Comparison of ENCODE assay signal across 8 mouse cellular contexts in the genomic region with DNA sequence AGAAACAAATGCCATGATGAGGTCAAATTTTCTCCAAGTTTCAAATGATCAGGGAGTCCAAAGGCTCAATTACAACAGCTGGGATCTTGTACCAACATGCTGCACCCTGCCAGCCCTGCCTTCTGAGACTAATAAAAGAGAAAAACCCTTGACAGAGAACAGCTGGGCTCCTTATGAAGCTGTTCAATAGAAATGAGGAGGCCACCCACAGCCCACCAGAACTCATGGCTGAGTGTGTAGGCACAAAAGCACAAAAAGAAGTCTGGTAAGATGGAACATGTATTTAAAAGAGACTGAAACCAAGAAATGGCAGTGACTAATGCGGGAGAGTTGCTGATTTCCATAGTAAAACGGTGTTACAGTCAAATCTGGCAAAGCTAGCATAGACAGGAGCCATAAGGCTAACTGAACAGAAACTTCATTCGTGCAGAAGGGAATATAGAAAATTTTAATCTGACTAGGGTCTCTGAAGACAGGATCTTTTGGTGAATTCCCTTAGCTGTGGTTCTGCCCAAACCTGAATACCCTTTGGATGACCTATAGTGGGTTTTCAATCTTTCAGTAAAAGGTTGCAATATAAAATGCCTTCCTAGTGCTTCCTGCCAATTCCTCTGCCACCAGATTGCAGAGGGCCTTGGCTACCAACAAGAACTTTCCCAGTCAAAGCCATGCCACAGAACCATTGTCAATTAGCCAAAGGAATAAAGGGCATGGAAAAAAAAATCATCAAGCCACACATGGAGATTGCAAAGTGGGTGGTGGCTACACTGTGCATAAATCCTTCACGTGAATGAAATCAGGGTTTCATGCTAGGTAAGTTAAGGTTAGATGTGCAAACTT.
DNase-seq lines count a peak whose midpoint lies in the region; ATAC-seq and TF ChIP-seq lines count a peak whose summit lies in the region.

No protein-coding gene starts in this region.

- 24% methylated on average over 4 of the region's 4 CpGs for WGBS in forebrain, embryonic 14.5 days
- 30% methylated on average over 4 of the region's 4 CpGs for WGBS in hindbrain, embryonic 15.5 days
- WGBS in midbrain, embryonic 11.5 days: 51% methylated on average over 4 of the region's 4 CpGs

- no peak overlapping the region; the same call in 1 of the 2 replicates for H3K4me2 ChIP-seq in forebrain, embryonic 14.5 days (ENCODE audit: low read length)
- H3K4me2 ChIP-seq in hindbrain, embryonic 15.5 days: no peak overlapping the region
- no peak overlapping the region for H3K4me2 ChIP-seq in midbrain, embryonic 11.5 days

- TF ChIP-seq POLR2A in testis, adult 2 months (IDR thresholded peaks at IDR 0.05; ENCODE audit: control insufficient read depth, low read depth, low read length): no peak

- H3K9ac ChIP-seq in forebrain, embryonic 14.5 days (ENCODE audit: low read length): no peak overlapping the region
- H3K9ac ChIP-seq in hindbrain, embryonic 15.5 days: no peak overlapping the region
- H3K9ac ChIP-seq in midbrain, embryonic 11.5 days (ENCODE audit: low read length): no peak overlapping the region

- ATAC-seq in forebrain, embryonic 14.5 days: peak; percentile 90
- ATAC-seq in hindbrain, embryonic 15.5 days (ENCODE audit: low FRiP score, low read depth): no peak
- ATAC-seq in midbrain, embryonic 11.5 days (ENCODE audit: low FRiP score): peak; percentile 74; the same call in 1 of the 2 replicates

- no peaks in the 10 kb centered on the region for H3K27me3 ChIP-seq in testis, adult 2 months (ENCODE audit: control insufficient read depth, insufficient read depth, low read length)
- H3K27me3 ChIP-seq in forebrain, embryonic 14.5 days (replicated peaks; ENCODE audit: control insufficient read depth, insufficient read depth, low read length): no peaks in the 10 kb centered on the region
- H3K27me3 ChIP-seq in hindbrain, embryonic 15.5 days: no peaks in the 10 kb centered on the region
- H3K27me3 ChIP-seq in midbrain, embryonic 11.5 days (ENCODE audit: control insufficient read depth, insufficient read depth, low read length): no peaks in the 10 kb centered on the region

- DNase-seq in testis, postnatal 10 days (ENCODE audit: low spot score): no peak
- DNase-seq in forebrain, embryonic 14.5 days (ENCODE audit: low spot score): peak; percentile 75
- peak; percentile 21 to 47 for DNase-seq in layer of hippocampus, postnatal 14 days (ENCODE audit: low spot score in 2 of 2)
- DNase-seq in midbrain, embryonic 11.5 days (ENCODE audit: low spot score, missing footprints): peak; percentile 88
- no peak for DNase-seq in c-Kit-positive CD71-positive TER-119-positive erythroid progenitor cells, embryonic 14.5 days (ENCODE audit: low spot score)
- DNase-seq in MN1 (ENCODE audit: low spot score): no peak

- H3K36me3 ChIP-seq in testis, adult 2 months (ENCODE audit: control insufficient read depth, insufficient read depth, low read length): no peaks in the 10 kb centered on the region
- H3K36me3 ChIP-seq in forebrain, embryonic 14.5 days (ENCODE audit: control insufficient read depth, insufficient read depth, low read length): no peaks in the 10 kb centered on the region
- H3K36me3 ChIP-seq in hindbrain, embryonic 15.5 days: no peaks in the 10 kb centered on the region
- no peaks in the 10 kb centered on the region for H3K36me3 ChIP-seq in midbrain, embryonic 11.5 days (ENCODE audit: control insufficient read depth, insufficient read depth, low read length)

- H3K9me3 ChIP-seq in forebrain, embryonic 14.5 days (replicated peaks; ENCODE audit: control insufficient read depth, low read length): no peaks in the 10 kb centered on the region
- no peaks in the 10 kb centered on the region for H3K9me3 ChIP-seq in hindbrain, embryonic 15.5 days
- no peaks in the 10 kb centered on the region for H3K9me3 ChIP-seq in midbrain, embryonic 11.5 days (ENCODE audit: control insufficient read depth, low read length)

- no peaks in the 10 kb centered on the region for H3K4me1 ChIP-seq in testis, adult 2 months (ENCODE audit: control insufficient read depth, insufficient read depth, low read length)
- peaks cover 14% of the 10 kb centered on the region for H3K4me1 ChIP-seq in forebrain, embryonic 14.5 days (ENCODE audit: control insufficient read depth, insufficient read depth, low read length)
- H3K4me1 ChIP-seq in hindbrain, embryonic 15.5 days (replicated peaks): peaks cover 34% of the 10 kb centered on the region
- H3K4me1 ChIP-seq in midbrain, embryonic 11.5 days (ENCODE audit: control insufficient read depth, insufficient read depth, low read length): peaks cover 13% of the 10 kb centered on the region

- TF ChIP-seq CTCF in testis, adult 2 months (IDR thresholded peaks at IDR 0.05; ENCODE audit: control insufficient read depth, insufficient read depth, insufficient replicate concordance, low read depth, low read length): no peak

- no peak overlapping the region for H3K4me3 ChIP-seq in testis, adult 2 months (ENCODE audit: control insufficient read depth, low read depth, low read length)
- no peak overlapping the region for H3K4me3 ChIP-seq in forebrain, embryonic 14.5 days (ENCODE audit: low read depth, low read length)
- H3K4me3 ChIP-seq in hindbrain, embryonic 15.5 days: no peak overlapping the region
- H3K4me3 ChIP-seq in midbrain, embryonic 11.5 days (ENCODE audit: low read depth, low read length): no peak overlapping the region

- H3K27ac ChIP-seq in testis, adult 2 months (ENCODE audit: control insufficient read depth, insufficient read depth, low read depth, low read length): 0 out of 2 replicates have a peak overlapping the region, but pooled peaks have one; percentile 49
- peak overlapping the region; percentile 28; the same call in 1 of the 2 replicates for H3K27ac ChIP-seq in forebrain, embryonic 14.5 days (ENCODE audit: low read depth, low read length)
- H3K27ac ChIP-seq in hindbrain, embryonic 15.5 days (replicated peaks): peak overlapping the region; percentile 22; the same call in 1 of the 2 replicates
- no peak overlapping the region for H3K27ac ChIP-seq in midbrain, embryonic 11.5 days (ENCODE audit: low read depth, low read length)

Comparison
In these comparisons a context has a peak if more than half of its experiments do, and no peak if none do; other contexts are left out.
1. DNase-seq: peak in forebrain, embryonic 14.5 days (single experiment), layer of hippocampus, postnatal 14 days (2 of 2) and midbrain, embryonic 11.5 days (single experiment); none in testis, postnatal 10 days (single experiment), c-Kit-positive CD71-positive TER-119-positive erythroid progenitor cells, embryonic 14.5 days (single experiment) and MN1 (single experiment).